ENCODE assay signal across 21 mouse cellular contexts in the genomic region with DNA sequence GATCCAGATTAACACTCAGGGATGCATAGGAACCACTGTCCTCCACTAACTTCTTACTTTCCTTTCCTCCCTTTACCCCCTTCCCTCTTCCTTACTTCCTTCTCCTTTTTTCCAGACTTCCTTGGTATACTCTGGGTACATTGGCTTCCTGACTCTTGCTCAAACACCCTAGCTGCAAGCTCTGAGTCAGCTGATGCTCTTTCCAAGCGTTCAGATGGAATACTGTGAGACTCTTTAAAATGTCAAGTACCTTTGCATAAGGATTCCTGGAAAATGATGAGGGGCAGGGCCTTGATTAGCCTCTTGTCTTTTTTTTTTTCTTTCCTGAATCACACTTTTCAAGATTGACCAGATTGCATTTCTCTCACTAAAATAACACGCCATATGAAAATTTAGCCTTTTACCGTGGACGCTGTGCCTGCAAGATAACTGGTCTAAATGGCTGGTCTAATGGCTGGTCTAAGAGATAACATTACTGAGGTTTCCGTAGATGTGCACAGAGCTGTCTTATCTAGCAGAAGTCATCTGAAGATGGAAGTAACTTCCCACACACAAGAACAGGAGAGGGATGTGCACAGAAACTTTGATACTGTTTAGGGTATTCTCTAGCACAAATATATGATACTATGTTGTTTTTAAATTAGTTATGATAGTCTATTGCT.
"Had no signal": no experiment of that assay in that cellular context is flagged by ENCODE, and none has a peak within 500 bp of the region (broad histone marks: within the 10 kb centered on the region; RNA-seq: fewer than 3 reads in every experiment).

No protein-coding gene starts in this region.

- H3K4me3 ChIP-seq: layer of hippocampus, adult 2 months; limb, embryonic 10.5 days; limb, embryonic 13.5 days; liver, embryonic 13.5 days; midbrain, embryonic 10.5 days; midbrain, embryonic 13.5 days; myocyte; neural tube, embryonic 13.5 days; stomach, embryonic 15.5 days had no signal

- ATAC-seq: midbrain, embryonic 13.5 days; midbrain, embryonic 16.5 days had no signal

- H3K9ac ChIP-seq: limb, embryonic 13.5 days; liver, embryonic 13.5 days; lung, embryonic 14.5 days; midbrain, embryonic 13.5 days; neural tube, embryonic 13.5 days; stomach, embryonic 15.5 days had no signal

- H3K27ac ChIP-seq: kidney, postnatal 0 days; layer of hippocampus, adult 2 months; limb, embryonic 10.5 days; limb, embryonic 13.5 days; liver, embryonic 13.5 days; midbrain, embryonic 10.5 days; midbrain, embryonic 13.5 days; neural tube, embryonic 13.5 days; stomach, embryonic 15.5 days had no signal

- H3K27me3 ChIP-seq: limb, embryonic 13.5 days; liver, embryonic 13.5 days; midbrain, embryonic 13.5 days; neural tube, embryonic 13.5 days; stomach, embryonic 15.5 days had no signal

- H3K9me3 ChIP-seq: limb, embryonic 10.5 days; limb, embryonic 13.5 days; liver, embryonic 13.5 days; midbrain, embryonic 10.5 days; midbrain, embryonic 13.5 days; neural tube, embryonic 13.5 days; stomach, embryonic 15.5 days had no signal

- H3K4me2 ChIP-seq: limb, embryonic 13.5 days; liver, embryonic 13.5 days; lung, embryonic 14.5 days; midbrain, embryonic 13.5 days; neural tube, embryonic 13.5 days; stomach, embryonic 15.5 days had no signal

- H3K36me3 ChIP-seq: limb, embryonic 10.5 days; limb, embryonic 13.5 days; liver, embryonic 13.5 days; midbrain, embryonic 10.5 days; midbrain, embryonic 13.5 days; neural tube, embryonic 13.5 days; stomach, embryonic 15.5 days had no signal

- H3K4me1 ChIP-seq: limb, embryonic 10.5 days; limb, embryonic 13.5 days; liver, embryonic 13.5 days; stomach, embryonic 15.5 days had no signal

- DNase-seq: kidney, adult 18-20 months; kidney, postnatal 25 days; layer of hippocampus, adult 9-11 months; liver; liver, embryonic 13.5 days; lung, embryonic 14.5 days; lung, postnatal 10 days; lung, postnatal 36 days; right cerebral cortex, postnatal 25 days; spleen, adult 18-20 months; thymus, postnatal 36 days had no signal
